Mouse (Mus musculus): ENCODE measurements around the gene Pcyox1. TPM values are rescaled to one million over a fixed set of nuclear protein-coding genes. Genes with fewer than 3 reads are reported as not detected.

Pcyox1 gene
- total and polyA plus RNA-seq, 3 experiments = 44.7 to 72.3 (median 44.9) TPM

DNA sequence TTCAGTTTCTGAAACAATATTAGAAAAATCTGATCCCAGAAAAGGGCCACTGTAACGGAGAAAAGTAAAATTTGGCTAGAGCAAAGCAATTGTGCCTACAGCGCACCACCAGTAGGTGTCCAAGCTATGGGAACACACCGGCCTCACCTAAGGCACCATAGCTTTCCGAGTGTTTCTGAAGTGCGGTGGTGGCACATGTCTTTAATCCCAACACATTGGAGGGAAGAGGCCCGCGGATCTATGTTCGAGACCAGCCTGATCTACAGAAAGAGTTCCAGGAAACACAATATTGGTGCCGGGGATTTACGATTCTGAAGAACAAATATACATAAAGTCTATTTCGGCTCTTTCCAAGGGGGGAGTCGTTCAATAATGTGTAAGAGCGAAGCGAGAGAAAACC, 40.8 kb upstream of the Pcyox1 start:
- no peaks in the 10 kb centered on the region for H3K9me3 ChIP-seq (replicated peaks)
- H3K4me3 ChIP-seq (ENCODE audit: low read depth, low read length) = peak overlapping the region; percentile 83
- H3K4me1 ChIP-seq (ENCODE audit: insufficient read depth, low read depth, low read length) = peaks cover 16% of the 10 kb centered on the region
- DNase-seq (ENCODE audit: low spot score) (peak; percentile 32), ATAC-seq (ENCODE audit: extremely low read depth, insufficient number of reproducible peaks, low FRiP score, poor library complexity, severe bottlenecking) (no peak)
- no peak for TF ChIP-seq TAL1 (conservative IDR thresholded peaks at IDR 0.05; ENCODE audit: low read depth, low read length)
- no peak for TF ChIP-seq GATA2 (IDR thresholded peaks at IDR 0.05; ENCODE audit: borderline replicate concordance, low read depth, low read length)
- no peaks in the 10 kb centered on the region for H3K27me3 ChIP-seq (ENCODE audit: insufficient read depth, low read length)
- peaks cover 64% of the 10 kb centered on the region for H3K36me3 ChIP-seq (replicated peaks)

DNA sequence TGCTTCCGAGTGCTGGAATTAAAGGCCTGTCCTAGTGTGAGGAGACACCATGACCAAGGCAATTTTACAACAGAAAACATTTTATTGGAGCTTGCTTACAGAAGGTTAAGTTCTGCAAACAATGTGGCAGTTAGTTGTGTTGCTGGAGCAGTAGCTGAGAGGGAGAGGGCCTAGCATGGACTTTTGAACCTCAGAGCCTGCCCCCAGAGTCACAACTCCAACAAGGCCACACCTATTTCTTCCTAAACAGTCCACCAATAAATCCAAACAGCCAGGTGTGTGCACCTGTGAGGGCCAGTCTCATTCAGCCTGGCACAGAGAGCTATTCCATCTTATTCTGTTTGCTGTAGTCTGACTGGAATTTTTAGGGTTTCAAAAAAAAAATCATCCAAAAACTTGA, 36.7 kb upstream of the Pcyox1 start:
- TF ChIP-seq CTCF (IDR thresholded peaks at IDR 0.05; ENCODE audit: low read depth, low read length) = no peak
- TF ChIP-seq TAL1 (conservative IDR thresholded peaks at IDR 0.05; ENCODE audit: low read depth, low read length) = no peak
- no peak for TF ChIP-seq GATA2 (IDR thresholded peaks at IDR 0.05; ENCODE audit: borderline replicate concordance, low read depth, low read length)

DNA sequence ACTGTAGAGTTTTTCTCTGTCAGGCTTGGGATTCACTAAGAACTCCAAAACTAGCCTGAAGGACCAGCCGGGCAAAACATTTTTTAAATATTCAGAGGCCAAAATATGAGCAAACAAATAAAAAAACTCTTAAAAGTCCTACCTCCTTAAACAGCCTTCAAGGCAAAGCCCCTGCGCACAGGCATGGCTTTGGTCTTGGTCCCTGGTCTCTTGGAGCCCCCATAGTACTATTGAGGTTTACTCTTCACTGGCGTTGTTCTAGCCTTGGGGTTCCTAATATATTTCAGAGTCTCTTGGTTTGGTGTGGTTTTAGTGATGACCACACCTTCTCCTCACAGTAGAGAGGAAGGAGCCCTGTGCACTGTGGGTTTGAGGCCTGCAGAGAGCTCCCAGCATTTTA, 34.6 kb upstream of the Pcyox1 start:
- no peaks in the 10 kb centered on the region for H3K27me3 ChIP-seq (ENCODE audit: insufficient read depth, low read length)
- ATAC-seq (ENCODE audit: extremely low read depth, insufficient number of reproducible peaks, low FRiP score, poor library complexity, severe bottlenecking) = no peak
- no peak overlapping the region for H3K4me3 ChIP-seq (ENCODE audit: low read depth, low read length)
- no peak for TF ChIP-seq POLR2AphosphoS5 (IDR thresholded peaks at IDR 0.05; ENCODE audit: insufficient replicate concordance, low read depth, low read length)
- no peak for TF ChIP-seq GATA1 (IDR thresholded peaks at IDR 0.05; ENCODE audit: borderline replicate concordance, low read length)
- TF ChIP-seq GATA2 (IDR thresholded peaks at IDR 0.05; ENCODE audit: borderline replicate concordance, low read depth, low read length) = no peak
- TF ChIP-seq TAL1 (conservative IDR thresholded peaks at IDR 0.05; ENCODE audit: low read depth, low read length) = no peak
- no peak for TF ChIP-seq CTCF (IDR thresholded peaks at IDR 0.05; ENCODE audit: low read depth, low read length)
- no peaks in the 10 kb centered on the region for H3K9me3 ChIP-seq (replicated peaks)
- no peak for DNase-seq (ENCODE audit: low spot score)
- peaks cover 84% of the 10 kb centered on the region for H3K36me3 ChIP-seq (replicated peaks)
- no peaks in the 10 kb centered on the region for H3K4me1 ChIP-seq (ENCODE audit: insufficient read depth, low read depth, low read length)

More for the DNA sequence above, 36.7 kb upstream of the Pcyox1 start:
- Histone ChIP-seq H3K36me3 (replicated peaks) (peaks cover 66% of the 10 kb centered on the region), H3K4me3 (ENCODE audit: low read depth, low read length) (no peak overlapping the region), H3K9me3 (replicated peaks) (no peaks in the 10 kb centered on the region), H3K4me1 (ENCODE audit: insufficient read depth, low read depth, low read length) (peaks cover 8% of the 10 kb centered on the region), H3K27me3 (ENCODE audit: insufficient read depth, low read length) (no peaks in the 10 kb centered on the region)
- DNase-seq (ENCODE audit: low spot score) (no peak), ATAC-seq (ENCODE audit: extremely low read depth, insufficient number of reproducible peaks, low FRiP score, poor library complexity, severe bottlenecking) (no peak)

DNA sequence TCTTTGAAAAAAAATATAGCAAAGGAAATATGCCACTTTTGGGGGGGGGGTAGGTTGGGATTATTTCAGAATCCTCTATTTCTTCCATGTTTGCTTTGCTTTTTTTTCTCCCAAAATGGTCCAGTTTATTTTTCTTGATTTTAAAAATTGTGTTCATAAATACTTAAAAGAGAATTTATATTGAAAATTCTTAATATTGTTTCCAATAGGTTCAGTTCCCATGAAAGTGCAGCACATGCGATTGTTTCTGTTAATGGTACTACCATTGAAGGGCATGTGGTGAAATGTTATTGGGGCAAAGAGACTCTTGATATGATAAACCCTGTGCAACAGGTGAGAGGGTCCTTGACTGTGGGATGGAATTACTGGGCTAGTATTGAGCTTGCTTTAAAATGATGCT, 29.4 kb upstream of the Pcyox1 start, which contains the start of gene Gm44790:
Gene Gm44790 (plus strand): TSS at position 301 of the 400 bp plus-strand sequence.
- Histone ChIP-seq H3K4me1 (ENCODE audit: insufficient read depth, low read depth, low read length) (no peaks in the 10 kb centered on the region), H3K4me3 (ENCODE audit: low read depth, low read length) (no peak within 1 kb of the TSS), H3K36me3 (replicated peaks) (peaks cover 80% of the 10 kb centered on the region), H3K9me3 (replicated peaks) (no peaks in the 10 kb centered on the region), H3K27me3 (ENCODE audit: insufficient read depth, low read length) (no peaks in the 10 kb centered on the region)
- TF ChIP-seq CTCF (IDR thresholded peaks at IDR 0.05; ENCODE audit: low read depth, low read length) (no peak), POLR2AphosphoS5 (IDR thresholded peaks at IDR 0.05; ENCODE audit: insufficient replicate concordance, low read depth, low read length) (no peak), TAL1 (conservative IDR thresholded peaks at IDR 0.05; ENCODE audit: low read depth, low read length) (no peak), GATA1 (IDR thresholded peaks at IDR 0.05; ENCODE audit: borderline replicate concordance, low read length) (no peak), GATA2 (IDR thresholded peaks at IDR 0.05; ENCODE audit: borderline replicate concordance, low read depth, low read length) (no peak)
- DNase-seq (ENCODE audit: low spot score) = no peak
- no peak for ATAC-seq (ENCODE audit: extremely low read depth, insufficient number of reproducible peaks, low FRiP score, poor library complexity, severe bottlenecking)

DNA sequence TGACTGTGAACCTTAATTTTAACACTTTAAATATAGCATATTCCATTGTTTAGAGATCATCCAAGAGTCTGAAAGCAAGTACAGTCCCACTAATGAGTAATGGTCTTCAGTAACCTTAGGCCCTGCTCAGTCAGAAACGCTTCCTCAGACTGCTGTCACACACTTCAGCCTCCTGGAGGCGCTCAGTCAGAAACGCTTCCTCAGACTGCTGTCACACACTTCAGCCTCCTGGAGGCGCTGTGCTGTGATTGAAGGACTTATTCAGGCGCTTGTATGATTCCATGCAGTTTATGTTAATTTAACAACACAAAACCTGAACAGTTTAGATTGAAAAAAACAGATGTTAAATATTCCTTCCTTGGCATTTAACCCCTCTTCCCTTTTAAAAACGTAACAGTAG, 23.5 kb upstream of the Pcyox1 start:
- peaks cover 84% of the 10 kb centered on the region for H3K36me3 ChIP-seq (replicated peaks)
- H3K4me3 ChIP-seq (ENCODE audit: low read depth, low read length) = no peak overlapping the region
- no peaks in the 10 kb centered on the region for H3K9me3 ChIP-seq (replicated peaks)
- ATAC-seq (ENCODE audit: extremely low read depth, insufficient number of reproducible peaks, low FRiP score, poor library complexity, severe bottlenecking) (no peak), DNase-seq (ENCODE audit: low spot score) (no peak)
- TF ChIP-seq GATA1 (IDR thresholded peaks at IDR 0.05; ENCODE audit: borderline replicate concordance, low read length) (no peak), GATA2 (IDR thresholded peaks at IDR 0.05; ENCODE audit: borderline replicate concordance, low read depth, low read length) (no peak), POLR2AphosphoS5 (IDR thresholded peaks at IDR 0.05; ENCODE audit: insufficient replicate concordance, low read depth, low read length) (no peak)
- no peaks in the 10 kb centered on the region for H3K4me1 ChIP-seq (ENCODE audit: insufficient read depth, low read depth, low read length)
- H3K27me3 ChIP-seq (ENCODE audit: insufficient read depth, low read length) = no peaks in the 10 kb centered on the region

DNA sequence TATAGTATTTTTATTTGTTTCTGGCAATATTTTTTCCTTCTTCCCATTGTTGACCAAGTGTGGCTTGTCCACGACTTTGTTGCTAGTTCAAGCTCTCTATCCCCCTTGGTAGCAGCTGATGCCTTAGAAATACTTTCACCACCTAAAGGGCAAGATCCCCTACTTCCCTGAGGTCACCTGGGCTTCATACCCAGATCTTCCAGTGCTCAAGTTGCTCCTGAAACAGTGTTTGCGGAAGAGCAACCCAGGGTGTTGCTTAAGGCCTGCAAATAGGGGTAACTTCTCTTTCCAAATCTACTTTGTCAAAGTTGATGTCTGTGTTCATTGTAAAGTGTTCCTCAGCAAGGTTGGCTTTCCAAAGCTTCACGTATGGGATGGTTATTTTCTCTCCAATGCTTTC, 22.3 kb upstream of the Pcyox1 start:
- TF ChIP-seq CTCF (IDR thresholded peaks at IDR 0.05; ENCODE audit: low read depth, low read length) = no peak
- no peak for TF ChIP-seq GATA1 (IDR thresholded peaks at IDR 0.05; ENCODE audit: borderline replicate concordance, low read length)
- ATAC-seq (ENCODE audit: extremely low read depth, insufficient number of reproducible peaks, low FRiP score, poor library complexity, severe bottlenecking) (no peak), DNase-seq (ENCODE audit: low spot score) (no peak)
- Histone ChIP-seq H3K27me3 (ENCODE audit: insufficient read depth, low read length) (no peaks in the 10 kb centered on the region), H3K36me3 (replicated peaks) (peaks cover 83% of the 10 kb centered on the region), H3K4me3 (ENCODE audit: low read depth, low read length) (no peak overlapping the region), H3K4me1 (ENCODE audit: insufficient read depth, low read depth, low read length) (no peaks in the 10 kb centered on the region), H3K9me3 (replicated peaks) (no peaks in the 10 kb centered on the region)

DNA sequence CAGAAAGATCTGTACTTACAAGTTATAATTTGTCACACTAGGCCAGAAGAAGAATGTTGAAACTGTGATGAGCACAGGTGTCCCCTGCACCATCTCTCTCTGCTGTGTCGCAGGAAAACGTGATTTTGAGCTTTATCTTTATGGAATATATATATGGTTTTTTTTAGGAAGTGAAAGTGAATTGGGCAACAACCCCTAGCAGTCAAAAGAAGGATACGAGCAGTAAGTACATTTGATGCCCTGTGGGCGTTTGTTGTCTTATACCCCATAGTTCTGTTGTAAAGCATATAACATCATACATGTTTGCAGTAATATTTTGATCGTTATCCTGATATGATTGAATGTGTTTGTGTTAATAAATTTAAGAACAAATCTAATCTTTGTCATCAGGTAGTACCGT, 21.8 kb upstream of the Pcyox1 start:
- H3K4me1 ChIP-seq (ENCODE audit: insufficient read depth, low read depth, low read length) = no peaks in the 10 kb centered on the region
- ATAC-seq (ENCODE audit: extremely low read depth, insufficient number of reproducible peaks, low FRiP score, poor library complexity, severe bottlenecking) (no peak), DNase-seq (ENCODE audit: low spot score) (no peak)
- H3K4me3 ChIP-seq (ENCODE audit: low read depth, low read length) = no peak overlapping the region
- no peaks in the 10 kb centered on the region for H3K27me3 ChIP-seq (ENCODE audit: insufficient read depth, low read length)
- peaks cover 84% of the 10 kb centered on the region for H3K36me3 ChIP-seq (replicated peaks)
- TF ChIP-seq TAL1 (conservative IDR thresholded peaks at IDR 0.05; ENCODE audit: low read depth, low read length) = no peak
- no peak for TF ChIP-seq CTCF (IDR thresholded peaks at IDR 0.05; ENCODE audit: low read depth, low read length)
- TF ChIP-seq GATA1 (IDR thresholded peaks at IDR 0.05; ENCODE audit: borderline replicate concordance, low read length) = no peak
- TF ChIP-seq GATA2 (IDR thresholded peaks at IDR 0.05; ENCODE audit: borderline replicate concordance, low read depth, low read length) = no peak
- no peak for TF ChIP-seq POLR2AphosphoS5 (IDR thresholded peaks at IDR 0.05; ENCODE audit: insufficient replicate concordance, low read depth, low read length)
- no peaks in the 10 kb centered on the region for H3K9me3 ChIP-seq (replicated peaks)
